Mouse (Mus musculus) bone marrow, adult 2 months (tissue): Measurements from ENCODE around the gene Fcer2a.

Experiments
- CTCF ChIP-seq: fragments of 200-500 bp; IDR thresholded peaks from 2 replicates; pipeline ENCODE4 v1.5.1; 2011; ENCODE audit warnings: low read length, control low read depth; ENCODE audit not compliant: control insufficient read depth, insufficient read depth
- POLR2A ChIP-seq: fragments of 200-500 bp; IDR thresholded peaks from 2 replicates; pipeline ENCODE4 v1.6.1; 2011; ENCODE audit warnings: low read depth, mild to moderate bottlenecking, control low read depth, low read length, borderline replicate concordance; ENCODE audit not compliant: control insufficient read depth

DNA sequence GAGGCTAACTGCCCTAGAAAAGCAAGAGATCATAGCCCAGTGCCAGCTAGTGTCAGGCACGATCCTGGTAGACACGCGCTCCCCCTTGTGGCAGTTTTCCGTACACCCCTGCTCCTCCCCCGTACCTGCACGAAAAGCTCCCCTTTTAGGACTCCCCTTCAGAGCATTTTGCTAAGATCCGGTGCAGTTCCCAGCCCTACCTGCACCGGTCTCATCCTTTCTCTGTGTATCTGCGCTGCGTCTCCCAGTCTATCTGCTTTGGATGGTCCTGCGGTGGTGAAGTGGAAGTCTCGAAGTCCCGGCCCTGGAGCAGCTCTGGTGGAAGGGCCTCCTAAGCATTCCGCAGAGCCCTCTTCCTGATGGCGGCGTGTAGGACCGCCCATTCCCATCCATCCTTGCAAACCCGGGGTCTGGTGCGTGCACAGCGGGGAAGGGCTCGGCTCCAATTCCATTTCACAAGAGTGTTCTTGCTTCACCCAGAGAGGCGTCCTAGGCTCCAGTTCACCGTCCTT, 21.9 kb downstream of the Fcer2a start, which contains the start of gene Fcor:
- TF ChIP-seq CTCF (peak; percentile 95), POLR2A (peak; percentile 31; the same call in 1 of the 2 replicates)
